Mouse (Mus musculus): ENCODE results near the gene H2-Ab1. TPM values are rescaled to one million over a fixed set of nuclear protein-coding genes. Genes with fewer than 3 reads are reported as not detected.
"Not testable (repeated sequence)": the region's sequence is repeated elsewhere in the genome, so short reads cannot be mapped to it uniquely, and the experiment has no call there.

Gene H2-Ab1
- polyA plus RNA-seq, 1 experiment = 534 TPM

GRCm38 (mm10) chr17:34308161-34308560 is 50.7 kb downstream of the H2-Ab1 start:
- DNase-seq (ENCODE audit: low read depth) = no peak

GRCm38 (mm10) chr17:34309225-34309624 is 51.7 kb downstream of the H2-Ab1 start:
- DNase-seq (ENCODE audit: low read depth) = no peak

GRCm38 (mm10) chr17:34309683-34310385 is 52.3 kb downstream of the H2-Ab1 start:
- no peak for DNase-seq (ENCODE audit: low read depth)

GRCm38 (mm10) chr17:34310526-34310925 is 53.0 kb downstream of the H2-Ab1 start:
- not testable (repeated sequence) for DNase-seq (ENCODE audit: low read depth)

GRCm38 (mm10) chr17:34312185-34312584 is 54.7 kb downstream of the H2-Ab1 start:
- no peak for DNase-seq (ENCODE audit: low read depth)

- DNase-seq (ENCODE audit: low read depth) = no peak
These were observed 55.9 kb downstream of the H2-Ab1 start for GRCm38 (mm10) chr17:34313393-34313792.

- DNase-seq (ENCODE audit: low read depth) = no peak
These were observed 56.8 kb downstream of the H2-Ab1 start for GRCm38 (mm10) chr17:34314286-34314685.

- DNase-seq (ENCODE audit: low read depth) = no peak
These were observed 58.0 kb downstream of the H2-Ab1 start for GRCm38 (mm10) chr17:34315512-34315911.

- no peak for DNase-seq (ENCODE audit: low read depth)
These were observed 59.2 kb downstream of the H2-Ab1 start for GRCm38 (mm10) chr17:34316697-34317096.

GRCm38 (mm10) chr17:34317275-34317674 is 59.8 kb downstream of the H2-Ab1 start:
- DNase-seq (ENCODE audit: low read depth) = no peak

Other genes starting within 250 kb of the H2-Ab1 start
- 29.4 and 29.6 TPM in 2 replicates for gene Ring1, start 233.0 kb upstream of the H2-Ab1 start, polyA plus RNA-seq (2012; rRNA removed)
- 75.6 and 95.1 TPM in 2 replicates for gene H2-Ke6, start 229.6 kb upstream of the H2-Ab1 start, polyA plus RNA-seq (2012; rRNA removed)
- 207 and 240 TPM in 2 replicates for gene Slc39a7, start 226.0 kb upstream of the H2-Ab1 start, polyA plus RNA-seq (2012; rRNA removed)
- 51.3 and 53.0 TPM in 2 replicates for gene Rxrb, start 225.9 kb upstream of the H2-Ab1 start, polyA plus RNA-seq (2012; rRNA removed)
- gene Col11a2, start 218.3 kb upstream of the H2-Ab1 start, polyA plus RNA-seq (2012; rRNA removed) = 0.69 and 1.0 TPM in 2 replicates
- 2.1 and 2.5 TPM in 2 replicates for gene H2-Oa, start 165.3 kb upstream of the H2-Ab1 start, polyA plus RNA-seq (2012; rRNA removed)
- 73.0 and 74.6 TPM in 2 replicates for gene H2-DMa, start 138.1 kb upstream of the H2-Ab1 start, polyA plus RNA-seq (2012; rRNA removed)
- 110 and 117 TPM in 2 replicates for gene Brd2, start 135.1 kb upstream of the H2-Ab1 start, polyA plus RNA-seq (2012; rRNA removed)
- gene H2-DMb2, start 114.4 kb upstream of the H2-Ab1 start, polyA plus RNA-seq (2012; rRNA removed) = 51.4 and 61.0 TPM in 2 replicates
- 87.5 and 107 TPM in 2 replicates for gene H2-DMb1, start 104.6 kb upstream of the H2-Ab1 start, polyA plus RNA-seq (2012; rRNA removed)
- gene Tap1, start 70.1 kb upstream of the H2-Ab1 start, polyA plus RNA-seq (2012; rRNA removed) = 23.3 and 27.8 TPM in 2 replicates
- gene Psmb9, start 69.9 kb upstream of the H2-Ab1 start, polyA plus RNA-seq (2012; rRNA removed) = 32.1 and 32.8 TPM in 2 replicates
- gene Psmb8, start 60.0 kb upstream of the H2-Ab1 start, polyA plus RNA-seq (2012; rRNA removed) = 56.3 and 58.9 TPM in 2 replicates
- 28.0 and 33.7 TPM in 2 replicates for gene Tap2, start 54.2 kb upstream of the H2-Ab1 start, polyA plus RNA-seq (2012; rRNA removed)
- gene H2-Ob, start 18.8 kb upstream of the H2-Ab1 start, polyA plus RNA-seq (2012; rRNA removed) = 2.6 and 3.5 TPM in 2 replicates
- 306 and 360 TPM in 2 replicates for gene H2-Aa, start 30.1 kb downstream of the H2-Ab1 start, polyA plus RNA-seq (2012; rRNA removed)
- gene H2-Eb1, start 48.2 kb downstream of the H2-Ab1 start, polyA plus RNA-seq (2012; rRNA removed) = 161 and 168 TPM in 2 replicates
- gene H2-Eb2, start 68.0 kb downstream of the H2-Ab1 start, polyA plus RNA-seq (2012; rRNA removed) = 0.05 and 0.06 TPM in 2 replicates
- 0.62 and 0.66 TPM in 2 replicates for gene Btnl2, start 97.1 kb downstream of the H2-Ab1 start, polyA plus RNA-seq (2012; rRNA removed)
- gene Btnl1, start 119.4 kb downstream of the H2-Ab1 start, polyA plus RNA-seq (2012; rRNA removed) = 0.06 and 0.07 TPM in 2 replicates
- gene BC051142, start 141.1 kb downstream of the H2-Ab1 start, polyA plus RNA-seq (2012; rRNA removed) = 3.0 and 3.2 TPM in 2 replicates
- 0.11 TPM in 1 of 2 replicates, not detected in the other for gene Btnl4, start 219.6 kb downstream of the H2-Ab1 start, polyA plus RNA-seq (2012; rRNA removed)

Measured in gonadal fat pad, adult 2 months (tissue).